Mouse (Mus musculus) kidney, embryonic 15.5 days (tissue): ENCODE results near the gene Olfr1205. TPM values are rescaled to one million over a fixed set of nuclear protein-coding genes. Genes with fewer than 3 reads are reported as not detected.

Experiments used
- ATAC-seq: fragments of 200-750 bp; cut with Nextera tagmentation; replicated peaks from 2 replicates; pipeline ENCODE4 v1.8.0; 2017; ENCODE audit warnings: moderate TSS enrichment; ENCODE audit not compliant: low FRiP score
- H3K27ac ChIP-seq: fragments of 300-500 bp; sonication (generic); 2 replicates; pipeline ENCODE4 v1.5.1; 2015; ENCODE audit warnings: mild to moderate bottlenecking, inconsistent platforms
- H3K27me3 ChIP-seq: fragments of 300-500 bp; sonication (generic); 2 replicates; pipeline ENCODE4 v1.6.1; 2015; ENCODE audit warnings: inconsistent platforms
- H3K36me3 ChIP-seq: fragments of 300-500 bp; sonication (generic); 2 replicates; pipeline ENCODE4 v1.6.1; 2015; ENCODE audit warnings: inconsistent platforms
- H3K4me1 ChIP-seq: fragments of 300-500 bp; sonication (generic); 2 replicates; pipeline ENCODE4 v1.6.1; 2015; ENCODE audit warnings: inconsistent platforms
- H3K4me2 ChIP-seq: fragments of 300-500 bp; sonication (generic); 2 replicates; pipeline ENCODE4 v1.6.1; 2015; ENCODE audit warnings: moderate library complexity, mild to moderate bottlenecking, inconsistent platforms
- H3K4me3 ChIP-seq: fragments of 300-500 bp; sonication (generic); replicated peaks from 2 replicates; pipeline ENCODE4 v1.5.1; 2015; ENCODE audit warnings: mild to moderate bottlenecking, inconsistent platforms
- H3K9ac ChIP-seq: fragments of 300-500 bp; sonication (generic); 2 replicates; pipeline ENCODE4 v1.6.1; 2015; ENCODE audit warnings: mild to moderate bottlenecking, inconsistent platforms
- H3K9me3 ChIP-seq: fragments of 300-500 bp; sonication (generic); replicated peaks from 2 replicates; pipeline ENCODE4 v1.6.1; 2016; ENCODE audit warnings: inconsistent platforms
- WGBS: fragments of 180-500 bp; shearing (Covaris S2); methylation state at CpG from one replicate; pipeline ENCODE4 v1.1.7; 2015; ENCODE audit warnings: mixed read lengths; 5-methylcytosine and 5-hydroxymethylcytosine counted together
- polyA plus RNA-seq: library from polyadenylated mRNA; unstranded; fragments of >200 nt; fragmentation: Nextera tagmentation; extraction: Ambion mirVana; gene quantifications from 2 replicates; pipeline ENCODE4 v1.2.1, GENCODE M21; 2015

The Olfr1205 gene
- polyA plus RNA-seq = not detected in 2 replicates

- Histone ChIP-seq H3K9me3 (no peaks in the 10 kb centered on the region), H3K4me1 (no peaks in the 10 kb centered on the region), H3K4me2 (no peak within 1 kb of the TSS), H3K4me3 (no peak within 1 kb of the TSS), H3K27ac (no peak within 1 kb of the TSS), H3K9ac (no peak within 1 kb of the TSS), H3K36me3 (no peaks in the 10 kb centered on the region), H3K27me3 (no peaks in the 10 kb centered on the region)
- no peak for ATAC-seq
- 91% methylated on average over 2 of the region's 2 CpGs for WGBS
These were observed at the start of gene Olfr1205 for GRCm38 (mm10) chr2:88829437-88829836. TSS of gene Olfr1205 (plus strand) at chr2:88829737.

GRCm38 (mm10) chr2:88792736-88793135 lies 36.8 kb upstream of the Olfr1205 start, which contains the start of gene Olfr1201:
TSS of gene Olfr1201 (plus strand) at chr2:88793036.
- Histone ChIP-seq H3K9ac (no peak within 1 kb of the TSS), H3K27ac (no peak within 1 kb of the TSS), H3K36me3 (no peaks in the 10 kb centered on the region), H3K27me3 (no peaks in the 10 kb centered on the region), H3K4me1 (no peaks in the 10 kb centered on the region), H3K4me3 (no peak within 1 kb of the TSS), H3K9me3 (no peaks in the 10 kb centered on the region), H3K4me2 (no peak within 1 kb of the TSS)
- WGBS = 84% methylated on average over 6 of the region's 6 CpGs
- no peak for ATAC-seq

GRCm38 (mm10) chr2:88814196-88814595 lies 15.3 kb upstream of the Olfr1205 start, which contains the start of gene Olfr1202:
TSS of gene Olfr1202 (plus strand) at chr2:88814496.
- Histone ChIP-seq H3K4me2 (no peak within 1 kb of the TSS), H3K27me3 (no peaks in the 10 kb centered on the region), H3K4me1 (no peaks in the 10 kb centered on the region), H3K9me3 (no peaks in the 10 kb centered on the region), H3K9ac (no peak within 1 kb of the TSS), H3K27ac (no peak within 1 kb of the TSS), H3K36me3 (no peaks in the 10 kb centered on the region), H3K4me3 (no peak within 1 kb of the TSS)
- WGBS = 81% methylated on average over 1 of the region's 1 CpGs
- no peak for ATAC-seq

- ATAC-seq = no peak
- no peak overlapping the region for H3K9ac ChIP-seq
- H3K27ac ChIP-seq = no peak overlapping the region
- H3K4me2 ChIP-seq = no peak overlapping the region
- WGBS = 61% methylated on average over 2 of the region's 2 CpGs
- no peaks in the 10 kb centered on the region for H3K4me1 ChIP-seq
- H3K36me3 ChIP-seq = no peaks in the 10 kb centered on the region
- no peaks in the 10 kb centered on the region for H3K9me3 ChIP-seq
- H3K4me3 ChIP-seq = no peak overlapping the region
- H3K27me3 ChIP-seq = no peaks in the 10 kb centered on the region
These were observed 8.9 kb downstream of the Olfr1205 start for GRCm38 (mm10) chr2:88838477-88838876.

- Histone ChIP-seq H3K27ac (no peak within 1 kb of the TSS), H3K4me1 (no peaks in the 10 kb centered on the region), H3K36me3 (no peaks in the 10 kb centered on the region), H3K4me3 (no peak within 1 kb of the TSS), H3K4me2 (no peak within 1 kb of the TSS), H3K9ac (no peak within 1 kb of the TSS), H3K27me3 (no peaks in the 10 kb centered on the region), H3K9me3 (no peaks in the 10 kb centered on the region)
- no peak for ATAC-seq
- 91% methylated on average over 1 of the region's 1 CpGs for WGBS
These were observed 19.5 kb downstream of the Olfr1205 start, which contains the start of gene Olfr1204 for GRCm38 (mm10) chr2:88848992-88849391. TSS of gene Olfr1204 (plus strand) at chr2:88849292.

GRCm38 (mm10) chr2:88862931-88863330 lies 33.4 kb downstream of the Olfr1205 start, which contains the start of gene Olfr1206:
TSS of gene Olfr1206 (plus strand) at chr2:88863231.
- no peak within 1 kb of the TSS for H3K4me2 ChIP-seq
- no peak for ATAC-seq
- WGBS = 87% methylated on average over 2 of the region's 2 CpGs

More at GRCm38 (mm10) chr2:88862931-88863330, 33.4 kb downstream of the Olfr1205 start, which contains the start of gene Olfr1206:
- no peaks in the 10 kb centered on the region for H3K9me3 ChIP-seq
- no peak within 1 kb of the TSS for H3K4me3 ChIP-seq
- H3K27me3 ChIP-seq = no peaks in the 10 kb centered on the region
- H3K4me1 ChIP-seq = no peaks in the 10 kb centered on the region
- H3K9ac ChIP-seq = no peak within 1 kb of the TSS
- H3K36me3 ChIP-seq = no peaks in the 10 kb centered on the region
- H3K27ac ChIP-seq = no peak within 1 kb of the TSS

Other genes starting within 250 kb of the Olfr1205 start
- gene Olfr1189, start 243.3 kb upstream of the Olfr1205 start, polyA plus RNA-seq = not detected in 2 replicates
- not detected in 2 replicates for gene Olfr1191-ps1, start 189.2 kb upstream of the Olfr1205 start, polyA plus RNA-seq
- not detected in 2 replicates for gene Olfr1192-ps1, start 181.2 kb upstream of the Olfr1205 start, polyA plus RNA-seq
- not detected in 2 replicates for gene Olfr1193, start 154.1 kb upstream of the Olfr1205 start, polyA plus RNA-seq
- not detected in 2 replicates for gene Olfr1195, start 140.6 kb upstream of the Olfr1205 start, polyA plus RNA-seq
- not detected in 2 replicates for gene Olfr1196, start 125.1 kb upstream of the Olfr1205 start, polyA plus RNA-seq
- gene Olfr1197, start 97.4 kb upstream of the Olfr1205 start, polyA plus RNA-seq = not detected in 2 replicates
- gene Olfr1198, start 78.4 kb upstream of the Olfr1205 start, polyA plus RNA-seq = not detected in 2 replicates
- gene Olfr1199, start 69.3 kb upstream of the Olfr1205 start, polyA plus RNA-seq = not detected in 2 replicates
- gene Olfr1200, start 59.2 kb upstream of the Olfr1205 start, polyA plus RNA-seq = not detected in 2 replicates
- gene Olfr1201, start 36.7 kb upstream of the Olfr1205 start, polyA plus RNA-seq = not detected in 2 replicates
- not detected in 2 replicates for gene Olfr1202, start 15.2 kb upstream of the Olfr1205 start, polyA plus RNA-seq
- not detected in 2 replicates for gene Olfr1204, start 19.6 kb downstream of the Olfr1205 start, polyA plus RNA-seq
- gene Olfr1206, start 33.5 kb downstream of the Olfr1205 start, polyA plus RNA-seq = not detected in 2 replicates
- not detected in 2 replicates for gene Olfr1208, start 72.6 kb downstream of the Olfr1205 start, polyA plus RNA-seq
- not detected in 2 replicates for gene Olfr1209, start 85.4 kb downstream of the Olfr1205 start, polyA plus RNA-seq
- gene Olfr1211, start 108.4 kb downstream of the Olfr1205 start, polyA plus RNA-seq = not detected in 2 replicates
- gene Olfr1212, start 124.2 kb downstream of the Olfr1205 start, polyA plus RNA-seq = not detected in 2 replicates
- gene Gm13762, start 150.5 kb downstream of the Olfr1205 start, polyA plus RNA-seq = not detected in 2 replicates
- gene Olfr1214, start 162.9 kb downstream of the Olfr1205 start, polyA plus RNA-seq = not detected in 2 replicates
- not detected in 2 replicates for gene Olfr1215, start 177.2 kb downstream of the Olfr1205 start, polyA plus RNA-seq
- gene Olfr1216, start 188.6 kb downstream of the Olfr1205 start, polyA plus RNA-seq = not detected in 2 replicates
- not detected in 2 replicates for gene Olfr1217, start 202.3 kb downstream of the Olfr1205 start, polyA plus RNA-seq
- gene Olfr1218, start 231.4 kb downstream of the Olfr1205 start, polyA plus RNA-seq = not detected in 2 replicates